7 mouse cellular contexts compared by ENCODE assay signal in the genomic region with DNA sequence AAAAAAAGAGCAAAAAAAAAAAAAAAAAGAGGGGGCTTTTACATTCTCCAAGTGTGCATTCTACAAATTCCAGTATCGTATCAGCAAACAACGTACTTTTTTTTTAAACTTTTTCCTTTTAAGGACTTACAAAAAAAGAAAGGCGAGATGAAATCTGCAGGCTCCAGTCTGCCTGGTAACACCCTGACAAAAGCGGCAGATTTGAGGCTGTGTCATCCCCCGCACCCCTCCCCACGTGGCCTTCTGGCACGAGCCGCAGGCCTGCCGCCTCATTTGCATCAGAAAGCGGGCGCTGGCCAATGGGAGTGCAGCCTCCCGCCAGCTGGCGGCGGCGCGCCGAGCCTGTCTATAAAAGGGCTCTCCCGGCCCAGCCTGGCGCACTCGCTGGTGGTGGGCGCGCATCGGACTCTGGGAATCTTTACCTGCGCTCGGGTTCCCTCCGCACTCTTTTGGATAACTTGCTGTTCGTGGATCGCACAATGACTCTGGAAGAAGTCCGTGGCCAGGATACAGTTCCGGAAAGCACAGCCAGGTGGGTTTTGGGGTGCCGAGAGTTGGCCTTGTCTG. TPM values are rescaled to one million over a fixed set of nuclear protein-coding genes. Genes with fewer than 3 reads are reported as not detected.
A peak's percentile ranks its signal among the peaks of the same experiment; 100 is the strongest.
DNase-seq lines count a peak whose midpoint lies in the region; ATAC-seq lines count a peak whose summit lies in the region.

TSS of gene Gadd45g (plus strand) at position 378 of the 567 bp plus-strand sequence.

- peak within 1 kb of the TSS; percentile 75 for H3K4me3 ChIP-seq in intestine, embryonic 16.5 days (ENCODE audit: low read length)
- peak within 1 kb of the TSS; percentile 69 for H3K4me3 ChIP-seq in midbrain, embryonic 11.5 days (ENCODE audit: low read depth, low read length)

- H3K36me3 ChIP-seq in intestine, embryonic 16.5 days (ENCODE audit: control insufficient read depth, insufficient read depth, low read length), result no peaks in the 10 kb centered on the region
- H3K36me3 ChIP-seq in midbrain, embryonic 11.5 days (ENCODE audit: control insufficient read depth, insufficient read depth, low read length), result no peaks in the 10 kb centered on the region

- intact Hi-C loops in gastrocnemius, postnatal 36 days (cut with DNase I), result loop anchor here (5.0 kb wide), 2 partner anchors 131 to 231 kb away; no protein-coding TSS in a partner anchor
- intact Hi-C loops in left cerebral cortex, postnatal 36 days (cut with DNase I), result loop anchor here (2.0 to 5.0 kb wide), 4 partner anchors 86 to 246 kb away; no protein-coding TSS in a partner anchor

- peaks cover 28% of the 10 kb centered on the region for H3K4me1 ChIP-seq in intestine, embryonic 16.5 days (ENCODE audit: control insufficient read depth, insufficient read depth, low read length)
- peaks cover 40% of the 10 kb centered on the region for H3K4me1 ChIP-seq in midbrain, embryonic 11.5 days (ENCODE audit: control insufficient read depth, insufficient read depth, low read length)

- peak within 1 kb of the TSS; percentile 96 for H3K4me2 ChIP-seq in intestine, embryonic 16.5 days (ENCODE audit: low read depth, low read length)
- H3K4me2 ChIP-seq in midbrain, embryonic 11.5 days, result peak within 1 kb of the TSS; percentile 41

- ATAC-seq in intestine, embryonic 16.5 days, result peak; percentile 73
- peak; percentile 70 for ATAC-seq in midbrain, embryonic 11.5 days (ENCODE audit: low FRiP score)

- peak within 1 kb of the TSS; percentile 93 for H3K27ac ChIP-seq in intestine, embryonic 16.5 days (ENCODE audit: low read length)
- H3K27ac ChIP-seq in midbrain, embryonic 11.5 days (ENCODE audit: low read depth, low read length), result peak within 1 kb of the TSS; percentile 87

- no peaks in the 10 kb centered on the region for H3K9me3 ChIP-seq in intestine, embryonic 16.5 days (ENCODE audit: control insufficient read depth, low read length)
- no peaks in the 10 kb centered on the region for H3K9me3 ChIP-seq in midbrain, embryonic 11.5 days (ENCODE audit: control insufficient read depth, low read length)

- peak; percentile 93 to 95 for DNase-seq in adrenal gland, adult 18-20 months (ENCODE audit: low spot score in 2 of 2)
- DNase-seq in embryo, embryonic 11 days, result peak; percentile 99
- peak; percentile 89 to 96 for DNase-seq in gastrocnemius, postnatal 36 days
- DNase-seq in left cerebral cortex, postnatal 36 days (ENCODE audit: low spot score in 2 of 2), result peak; percentile 94 to 96
- peak; percentile 99 for DNase-seq in midbrain, embryonic 11.5 days (ENCODE audit: low spot score, missing footprints)
- DNase-seq in skeletal muscle tissue, adult 2 months (ENCODE audit: low read depth, low spot score), result peak; percentile 98

- H3K9ac ChIP-seq in intestine, embryonic 16.5 days (ENCODE audit: low read depth, low read length), result peak within 1 kb of the TSS; percentile 87
- H3K9ac ChIP-seq in midbrain, embryonic 11.5 days (ENCODE audit: low read length), result peak within 1 kb of the TSS; percentile 84

- under 1% methylated on average over 31 of the region's 31 CpGs for WGBS in intestine, embryonic 16.5 days
- WGBS in midbrain, embryonic 11.5 days, result under 1% methylated on average over 31 of the region's 31 CpGs

- H3K27me3 ChIP-seq in intestine, embryonic 16.5 days (replicated peaks; ENCODE audit: control insufficient read depth, insufficient read depth, low read length), result no peaks in the 10 kb centered on the region; the same call in 1 of the 2 replicates
- H3K27me3 ChIP-seq in midbrain, embryonic 11.5 days (ENCODE audit: control insufficient read depth, insufficient read depth, low read length), result peaks cover 49% of the 10 kb centered on the region

RNA-seq across cellular contexts. Expression of gene Gadd45g, which starts in this region (rescaled TPM):
- total RNA-seq in adrenal gland, adult 18-20 months (2021), result 10 to 100 TPM; 44.9 to 80.0 TPM
- 10 to 100 TPM in 1 of 2 experiments, 1 to 10 TPM in 1; 8.0 to 58.7 TPM for total RNA-seq in gastrocnemius, postnatal 36 days (2021)
- 36.4 and 40.8 TPM in 2 replicates for polyA plus RNA-seq in intestine, embryonic 16.5 days (2015; fragmentation: Nextera tagmentation; extraction: Ambion mirVana)
- total RNA-seq in left cerebral cortex, postnatal 36 days (2021), result 10 to 100 TPM; 11.0 to 24.6 TPM
- 252 and 256 TPM in 2 replicates for polyA plus RNA-seq in midbrain, embryonic 11.5 days (2014; fragmentation: Nextera tagmentation; extraction: Ambion mirVana)

Comparison
In these comparisons a context has a peak if more than half of its experiments do, and no peak if none do; other contexts are left out.
1. Peak in every context shown above with its lines: DNase-seq, ATAC-seq, H3K4me3 ChIP-seq and H3K27ac ChIP-seq.